Mouse (Mus musculus): Measurements from ENCODE around the gene Rnf207.
A peak's percentile ranks its signal among the peaks of the same experiment; 100 is the strongest.

DNA sequence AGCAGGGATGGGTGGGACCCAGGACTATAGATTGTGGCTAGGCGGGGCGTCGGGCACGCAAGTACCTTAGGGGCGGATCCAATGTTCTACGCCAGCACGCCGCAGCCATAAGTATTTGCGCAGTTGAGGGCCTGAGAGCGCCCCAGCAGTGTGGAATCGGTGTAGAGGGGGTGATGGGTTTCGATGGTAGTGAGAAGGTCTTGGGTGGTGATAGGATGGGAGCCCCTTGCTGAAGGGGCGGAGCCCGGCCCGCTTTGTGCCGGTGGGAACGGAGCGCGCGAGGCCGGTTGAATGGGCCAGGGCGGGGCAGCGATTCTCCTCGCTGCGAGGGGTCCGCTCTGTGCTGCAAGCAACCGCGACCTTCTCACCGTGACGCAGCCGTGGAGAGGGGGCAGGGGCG lies 32.6 kb downstream of the Rnf207 start:
- TF ChIP-seq CTCF (IDR thresholded peaks at IDR 0.05; ENCODE audit: low read depth), result 0 out of 2 replicates have a peak, but pooled peaks have one; percentile 2
- TF ChIP-seq EP300 (IDR thresholded peaks at IDR 0.05; ENCODE audit: low read depth), result no peak

Data from liver, embryonic 14.5 days (tissue).